Mouse (Mus musculus) neural tube, embryonic 13.5 days (tissue): ENCODE results near the gene Arhgef26. TPM values are rescaled to one million over a fixed set of nuclear protein-coding genes. Genes with fewer than 3 reads are reported as not detected.
A peak's percentile ranks its signal among the peaks of the same experiment; 100 is the strongest.

Source experiments
- ATAC-seq: fragments of 200-750 bp; cut with Nextera tagmentation; 2 replicates; pipeline ENCODE4 v1.8.0; 2017; ENCODE audit warnings: low read depth, mild to moderate bottlenecking, moderate TSS enrichment, moderate library complexity
- H3K27ac ChIP-seq: fragments of 300-500 bp; sonication (generic); replicated peaks from 2 replicates; pipeline ENCODE4 v1.5.1; 2015; ENCODE audit warnings: moderate library complexity, mild to moderate bottlenecking, inconsistent platforms
- H3K27me3 ChIP-seq: fragments of 300-500 bp; sonication (generic); 2 replicates; pipeline ENCODE4 v1.6.1; 2015; ENCODE audit warnings: mild to moderate bottlenecking, inconsistent platforms
- H3K36me3 ChIP-seq: fragments of 300-500 bp; sonication (generic); 2 replicates; pipeline ENCODE4 v1.6.1; 2015; ENCODE audit warnings: mild to moderate bottlenecking, inconsistent platforms
- H3K4me1 ChIP-seq: fragments of 300-500 bp; sonication (generic); replicated peaks from 2 replicates; pipeline ENCODE4 v1.6.1; 2015; ENCODE audit warnings: inconsistent platforms
- H3K4me2 ChIP-seq: fragments of 300-500 bp; sonication (generic); 2 replicates; pipeline ENCODE4 v1.6.1; 2015; ENCODE audit warnings: inconsistent platforms, mild to moderate bottlenecking, moderate library complexity
- H3K4me3 ChIP-seq: fragments of 300-500 bp; sonication (generic); 2 replicates; pipeline ENCODE4 v1.5.1; 2015; ENCODE audit warnings: mild to moderate bottlenecking, inconsistent platforms
- H3K9ac ChIP-seq: fragments of 300-500 bp; sonication (generic); 2 replicates; pipeline ENCODE4 v1.6.1; 2015; ENCODE audit warnings: moderate library complexity, mild to moderate bottlenecking, inconsistent platforms
- H3K9me3 ChIP-seq: fragments of 300-500 bp; sonication (generic); 2 replicates; pipeline ENCODE4 v1.6.1; 2016; ENCODE audit warnings: inconsistent platforms
- WGBS: fragments of 180-500 bp; shearing (Covaris S2); methylation state at CpG from one replicate; pipeline ENCODE4 v1.1.7; 2015; 5-methylcytosine and 5-hydroxymethylcytosine counted together
- polyA plus RNA-seq: library from polyadenylated mRNA; unstranded; fragments of >200 nt; fragmentation: Nextera tagmentation; extraction: Ambion mirVana; gene quantifications from 2 replicates; pipeline ENCODE4 v1.2.1, GENCODE M21; 2015

Gene Arhgef26
- polyA plus RNA-seq, 1 experiment from 2014 or later, result 12.3 TPM

- no peaks in the 10 kb centered on the region for H3K27me3 ChIP-seq
- no peak overlapping the region for H3K9ac ChIP-seq
- no peak overlapping the region for H3K4me3 ChIP-seq
- H3K9me3 ChIP-seq, result no peaks in the 10 kb centered on the region
- peaks cover 24% of the 10 kb centered on the region for H3K4me1 ChIP-seq
- H3K4me2 ChIP-seq, result no peak overlapping the region
- H3K36me3 ChIP-seq, result peaks cover 35% of the 10 kb centered on the region
- ATAC-seq, result peak; percentile 55; the same call in 1 of the 2 replicates
- H3K27ac ChIP-seq, result no peak overlapping the region
- WGBS, result 35% methylated on average over 6 of the region's 6 CpGs
Observed at GRCm38 (mm10) chr3:62458284-62459013, 120.3 kb downstream of the Arhgef26 start.

DNA sequence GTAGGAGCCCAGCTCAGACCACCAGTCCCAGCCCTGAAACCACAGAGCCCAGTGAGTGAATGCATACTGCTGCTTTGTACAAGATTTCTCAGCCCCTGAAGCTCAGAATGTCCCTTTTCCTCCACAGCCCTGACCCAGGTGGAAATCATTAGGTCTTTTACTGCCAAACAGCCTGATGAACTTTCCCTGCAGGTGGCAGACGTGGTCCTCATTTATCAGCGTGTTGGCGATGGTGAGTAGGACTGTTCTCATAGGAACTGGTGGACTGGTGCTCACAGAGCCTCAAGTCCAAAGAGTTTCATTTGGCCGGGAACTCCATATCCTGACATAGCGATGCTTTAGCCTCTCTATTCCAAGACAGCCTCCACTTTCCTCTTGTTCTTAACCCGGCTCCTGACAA lies 121.3 kb downstream of the Arhgef26 start:
- no peak for ATAC-seq
- no peaks in the 10 kb centered on the region for H3K27me3 ChIP-seq

GRCm38 (mm10) chr3:62464276-62464675 lies 126.1 kb downstream of the Arhgef26 start:
- 84% methylated on average over 3 of the region's 3 CpGs for WGBS
- peaks cover 84% of the 10 kb centered on the region for H3K36me3 ChIP-seq

More for the DNA sequence above, 121.3 kb downstream of the Arhgef26 start:
- 79% methylated on average over 6 of the region's 6 CpGs for WGBS
- Histone ChIP-seq H3K36me3 (peaks cover 45% of the 10 kb centered on the region), H3K27ac (no peak overlapping the region), H3K4me1 (peaks cover 16% of the 10 kb centered on the region), H3K9ac (no peak overlapping the region), H3K4me3 (no peak overlapping the region), H3K9me3 (no peaks in the 10 kb centered on the region), H3K4me2 (no peak overlapping the region)

DNA sequence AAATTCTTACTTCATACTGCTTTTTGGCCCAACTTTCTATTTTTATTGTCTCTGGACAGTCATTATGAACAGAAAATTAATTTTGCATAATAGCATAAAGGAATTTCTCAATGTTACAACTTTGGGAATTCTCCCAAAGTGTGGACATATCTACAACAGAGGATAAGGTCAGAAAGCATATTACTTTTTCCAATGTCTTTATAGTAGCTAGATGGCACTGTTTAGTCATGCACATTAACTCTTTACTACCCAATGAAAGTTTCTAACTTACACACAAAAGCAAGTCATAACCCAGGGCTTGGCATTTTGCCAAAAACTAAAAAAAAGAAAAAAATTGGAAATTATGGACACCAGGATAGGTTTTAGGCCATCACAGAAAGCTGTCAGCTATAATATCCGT lies 132.0 kb downstream of the Arhgef26 start:
- Histone ChIP-seq H3K4me2 (no peak overlapping the region), H3K36me3 (peaks cover 79% of the 10 kb centered on the region), H3K4me3 (no peak overlapping the region), H3K4me1 (no peaks in the 10 kb centered on the region), H3K27ac (no peak overlapping the region), H3K9ac (no peak overlapping the region), H3K9me3 (no peaks in the 10 kb centered on the region), H3K27me3 (no peaks in the 10 kb centered on the region)
- WGBS, result 98% methylated on average over 1 of the region's 1 CpGs
- no peak for ATAC-seq

More at GRCm38 (mm10) chr3:62464276-62464675, 126.1 kb downstream of the Arhgef26 start:
- no peak overlapping the region for H3K27ac ChIP-seq
- no peak overlapping the region for H3K4me2 ChIP-seq
- H3K9me3 ChIP-seq, result no peaks in the 10 kb centered on the region
- no peaks in the 10 kb centered on the region for H3K4me1 ChIP-seq
- H3K4me3 ChIP-seq, result no peak overlapping the region
- H3K9ac ChIP-seq, result no peak overlapping the region
- no peak for ATAC-seq
- no peaks in the 10 kb centered on the region for H3K27me3 ChIP-seq

GRCm38 (mm10) chr3:62484340-62484739 lies 146.2 kb downstream of the Arhgef26 start:
- Histone ChIP-seq H3K4me3 (no peak overlapping the region), H3K9me3 (no peaks in the 10 kb centered on the region), H3K36me3 (peaks cover 63% of the 10 kb centered on the region), H3K4me1 (no peaks in the 10 kb centered on the region), H3K27me3 (no peaks in the 10 kb centered on the region), H3K27ac (no peak overlapping the region), H3K9ac (no peak overlapping the region), H3K4me2 (no peak overlapping the region)
- no peak for ATAC-seq
- 97% methylated on average over 2 of the region's 2 CpGs for WGBS

GRCm38 (mm10) chr3:62492568-62492967 lies 154.4 kb downstream of the Arhgef26 start:
- H3K36me3 ChIP-seq, result peaks cover 70% of the 10 kb centered on the region
- H3K27me3 ChIP-seq, result no peaks in the 10 kb centered on the region
- 86% methylated on average over 6 of the region's 6 CpGs for WGBS
- H3K4me2 ChIP-seq, result no peak overlapping the region
- no peaks in the 10 kb centered on the region for H3K9me3 ChIP-seq
- no peak overlapping the region for H3K4me3 ChIP-seq
- H3K9ac ChIP-seq, result no peak overlapping the region
- no peak for ATAC-seq
- no peak overlapping the region for H3K27ac ChIP-seq
- H3K4me1 ChIP-seq, result no peaks in the 10 kb centered on the region

DNA sequence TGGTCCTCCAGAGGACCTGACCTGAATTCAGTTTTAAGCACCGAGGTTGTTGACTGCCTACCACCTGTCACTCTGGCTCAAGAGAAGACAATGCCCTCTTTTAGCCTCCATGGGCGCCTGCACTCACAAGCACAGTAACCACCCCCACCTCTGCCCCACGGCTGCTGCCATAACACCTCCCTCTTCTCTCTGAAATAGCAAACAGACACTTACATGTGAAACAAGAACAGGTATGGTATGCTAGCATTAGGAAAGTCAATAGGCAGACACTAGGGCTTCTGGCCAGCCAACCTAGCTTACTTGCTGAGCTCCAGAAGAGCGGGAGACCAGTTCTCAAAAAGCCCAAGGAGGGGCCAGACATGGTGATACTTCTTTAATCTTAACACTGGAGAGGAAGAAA lies 161.2 kb downstream of the Arhgef26 start:
- Histone ChIP-seq H3K9ac (no peak overlapping the region), H3K27ac (no peak overlapping the region), H3K9me3 (no peaks in the 10 kb centered on the region), H3K4me1 (no peaks in the 10 kb centered on the region), H3K4me3 (no peak overlapping the region), H3K4me2 (no peak overlapping the region), H3K27me3 (no peaks in the 10 kb centered on the region), H3K36me3 (peaks cover 49% of the 10 kb centered on the region)
- no peak for ATAC-seq
- WGBS, result 79% methylated on average over 4 of the region's 4 CpGs

- H3K4me2 ChIP-seq, result peak overlapping the region; percentile 75
- WGBS, result 68% methylated on average over 5 of the region's 5 CpGs
- H3K4me3 ChIP-seq, result peak overlapping the region; percentile 91
- ATAC-seq, result no peak
- peaks cover 17% of the 10 kb centered on the region for H3K4me1 ChIP-seq
- no peaks in the 10 kb centered on the region for H3K27me3 ChIP-seq
- peak overlapping the region; percentile 95 for H3K9ac ChIP-seq
- no peak overlapping the region for H3K27ac ChIP-seq
- H3K9me3 ChIP-seq, result no peaks in the 10 kb centered on the region
- peaks cover 11% of the 10 kb centered on the region for H3K36me3 ChIP-seq
Observed at GRCm38 (mm10) chr3:62505166-62505900, 167.2 kb downstream of the Arhgef26 start.

GRCm38 (mm10) chr3:62506488-62507205 lies 168.5 kb downstream of the Arhgef26 start, which contains the start of gene Dhx36:
Dhx36 (minus strand) TSS chr3:62507004.
- H3K9me3 ChIP-seq, result no peaks in the 10 kb centered on the region
- H3K4me1 ChIP-seq, result peaks cover 17% of the 10 kb centered on the region
- peak within 1 kb of the TSS; percentile 95 for H3K9ac ChIP-seq
- H3K27me3 ChIP-seq, result no peaks in the 10 kb centered on the region
- H3K4me3 ChIP-seq, result peak within 1 kb of the TSS; percentile 91
- peak within 1 kb of the TSS; percentile 75 for H3K4me2 ChIP-seq
- H3K36me3 ChIP-seq, result no peaks in the 10 kb centered on the region
- WGBS, result under 1% methylated on average over 66 of the region's 66 CpGs
- peak within 1 kb of the TSS; percentile 99 for H3K27ac ChIP-seq
- peak; percentile 99 for ATAC-seq

GRCm38 (mm10) chr3:62507206-62507647 lies 169.1 kb downstream of the Arhgef26 start:
- no peaks in the 10 kb centered on the region for H3K36me3 ChIP-seq
- H3K4me1 ChIP-seq, result peaks cover 17% of the 10 kb centered on the region
- H3K4me3 ChIP-seq, result peak overlapping the region; percentile 91
- no peaks in the 10 kb centered on the region for H3K27me3 ChIP-seq
- no peaks in the 10 kb centered on the region for H3K9me3 ChIP-seq
- H3K27ac ChIP-seq, result no peak overlapping the region
- WGBS, result 35% methylated on average over 5 of the region's 5 CpGs
- no peak overlapping the region for H3K9ac ChIP-seq
- ATAC-seq, result peak; percentile 37
- H3K4me2 ChIP-seq, result peak overlapping the region; percentile 75
